Mouse (Mus musculus) liver, postnatal 0 days (tissue): ENCODE measurements around the gene Olfr372. TPM values are rescaled to one million over a fixed set of nuclear protein-coding genes. Genes with fewer than 3 reads are reported as not detected.
"Not testable (repeated sequence)": the region's sequence is repeated elsewhere in the genome, so short reads cannot be mapped to it uniquely, and the experiment has no call there.

Source experiments
- ATAC-seq: fragments of 200-750 bp; cut with Nextera tagmentation; 2 replicates; pipeline ENCODE4 v1.8.0; 2017; ENCODE audit warnings: mild to moderate bottlenecking, moderate library complexity
- DNase-seq: peaks from one replicate; pipeline ENCODE4 v3.0.0-alpha.2; 2016
- H3K27ac ChIP-seq: fragments of 300-500 bp; sonication (generic); 2 replicates; pipeline ENCODE4 v1.5.1; 2014; ENCODE audit warnings: antibody characterized with exemption, moderate library complexity, mild to moderate bottlenecking, low read depth
- H3K27me3 ChIP-seq: fragments of 300-500 bp; sonication (generic); 2 replicates; pipeline ENCODE4 v1.6.1; 2014; ENCODE audit warnings: low read length, control low read depth, mixed read lengths; ENCODE audit not compliant: insufficient read depth
- H3K36me3 ChIP-seq: fragments of 300-500 bp; sonication (generic); replicated peaks from 2 replicates; pipeline ENCODE4 v1.6.1; 2014; ENCODE audit warnings: mild to moderate bottlenecking, control low read depth, low read length, moderate library complexity, mixed read lengths; ENCODE audit not compliant: insufficient read depth
- H3K4me1 ChIP-seq: fragments of 300-500 bp; sonication (generic); 2 replicates; pipeline ENCODE4 v1.6.1; 2014; ENCODE audit warnings: antibody characterized with exemption, mild to moderate bottlenecking, control low read depth; ENCODE audit not compliant: insufficient read depth
- H3K4me2 ChIP-seq: fragments of 300-500 bp; sonication (generic); 2 replicates; pipeline ENCODE4 v1.6.1; 2014; ENCODE audit warnings: low read depth, mild to moderate bottlenecking, low read length, moderate library complexity, mixed read lengths
- H3K4me3 ChIP-seq: fragments of 300-500 bp; sonication (generic); 2 replicates; pipeline ENCODE4 v1.5.1; 2014; ENCODE audit warnings: low read depth, low read length
- H3K9ac ChIP-seq: fragments of 300-500 bp; sonication (generic); replicated peaks from 2 replicates; pipeline ENCODE4 v1.6.1; 2014; ENCODE audit warnings: mild to moderate bottlenecking, moderate library complexity
- H3K9me3 ChIP-seq: fragments of 300-500 bp; sonication (generic); 2 replicates; pipeline ENCODE4 v1.6.1; 2016; ENCODE audit warnings: mild to moderate bottlenecking, control low read depth, low read length, mixed read lengths
- CTCF ChIP-seq: sonication (generic); IDR thresholded peaks from 2 replicates; pipeline ENCODE4 v1.5.1; 2016; ENCODE audit warnings: antibody characterized with exemption, low read depth
- EP300 ChIP-seq: IDR thresholded peaks from 2 replicates; pipeline ENCODE4 v1.6.1; 2016; ENCODE audit warnings: antibody characterized with exemption, low read depth, mild to moderate bottlenecking
- WGBS: fragments of 180-500 bp; shearing (Covaris S2); extraction: QIAGEN DNeasy Blood & Tissue Kit; methylation state at CpG from one replicate; pipeline ENCODE4 v1.1.7; 2014; ENCODE audit not compliant: insufficient replicate concordance; 5-methylcytosine and 5-hydroxymethylcytosine counted together
- polyA plus RNA-seq: library from polyadenylated mRNA; unstranded; fragments of >200 nt; fragmentation: Nextera tagmentation; extraction: Ambion mirVana; gene quantifications from 2 replicates; pipeline ENCODE4 v1.2.1, GENCODE M21; 2015

The Olfr372 gene
- polyA plus RNA-seq, 1 experiment from 2014 or later, result not detected

- ATAC-seq, result 0 out of 2 replicates have a peak, but pooled peaks have one; percentile 32
- WGBS, result 58% methylated on average over 3 of the region's 3 CpGs
Measured at GRCm38 (mm10) chr8:72009473-72009872, 31.5 kb upstream of the Olfr372 start, which contains the start of gene Cyp4f18. TSS of gene Cyp4f18 (minus strand) at chr8:72009626.

GRCm38 (mm10) chr8:72013506-72014228 is 27.4 kb upstream of the Olfr372 start:
- H3K9ac ChIP-seq, H3K27me3 ChIP-seq, H3K27ac ChIP-seq, ATAC-seq, H3K36me3 ChIP-seq, H3K9me3 ChIP-seq, H3K4me1 ChIP-seq, H3K4me3 ChIP-seq, H3K4me2 ChIP-seq: not testable (repeated sequence)
- 44% methylated on average over 6 of the region's 6 CpGs for WGBS
- peak; percentile 16 for DNase-seq

More at GRCm38 (mm10) chr8:72009473-72009872, 31.5 kb upstream of the Olfr372 start, which contains the start of gene Cyp4f18:
- Histone ChIP-seq H3K9me3 (no peaks in the 10 kb centered on the region), H3K4me2 (peak within 1 kb of the TSS; percentile 44; the same call in 1 of the 2 replicates), H3K27me3 (no peaks in the 10 kb centered on the region), H3K4me1 (peaks cover 8% of the 10 kb centered on the region; the same call in 1 of the 2 replicates), H3K27ac (peak within 1 kb of the TSS; percentile 77), H3K36me3 (no peaks in the 10 kb centered on the region), H3K4me3 (no peak within 1 kb of the TSS), H3K9ac (no peak within 1 kb of the TSS)
- DNase-seq, result peak; percentile 25
- TF ChIP-seq EP300 (no peak), CTCF (no peak)

GRCm38 (mm10) chr8:72017339-72017738 is 23.7 kb upstream of the Olfr372 start:
- not testable (repeated sequence) for H3K27me3 ChIP-seq, H3K9ac ChIP-seq, ATAC-seq, H3K9me3 ChIP-seq, H3K36me3 ChIP-seq, H3K4me3 ChIP-seq, DNase-seq, H3K4me1 ChIP-seq, H3K4me2 ChIP-seq
- WGBS, result 27% methylated on average over 2 of the region's 2 CpGs
- peak overlapping the region; percentile 39; the same call in 1 of the 2 replicates for H3K27ac ChIP-seq

- Histone ChIP-seq H3K27ac (no peak overlapping the region), H3K27me3 (no peaks in the 10 kb centered on the region), H3K4me1 (no peaks in the 10 kb centered on the region), H3K36me3 (no peaks in the 10 kb centered on the region), H3K4me3 (no peak overlapping the region), H3K4me2 (no peak overlapping the region), H3K9me3 (no peaks in the 10 kb centered on the region), H3K9ac (no peak overlapping the region)
- ATAC-seq, result no peak
- DNase-seq, result no peak
- TF ChIP-seq EP300, result no peak
- no peak for TF ChIP-seq CTCF
- WGBS, result 63% methylated on average over 2 of the region's 2 CpGs
Measured at GRCm38 (mm10) chr8:72018141-72018540, 22.9 kb upstream of the Olfr372 start.

- not testable (repeated sequence) for H3K4me2 ChIP-seq, H3K4me3 ChIP-seq, H3K9me3 ChIP-seq, H3K9ac ChIP-seq, DNase-seq, ATAC-seq, H3K27ac ChIP-seq, H3K4me1 ChIP-seq, H3K27me3 ChIP-seq, H3K36me3 ChIP-seq
- 75% methylated on average over 1 of the region's 1 CpGs for WGBS
Measured at GRCm38 (mm10) chr8:72019022-72019421, 22.0 kb upstream of the Olfr372 start.

GRCm38 (mm10) chr8:72019816-72020215 is 21.2 kb upstream of the Olfr372 start:
- no peak for TF ChIP-seq CTCF
- TF ChIP-seq EP300, result no peak
- DNase-seq (no peak), ATAC-seq (no peak)
- no peak overlapping the region for H3K4me3 ChIP-seq
- H3K36me3 ChIP-seq, result no peaks in the 10 kb centered on the region
- no peak overlapping the region for H3K27ac ChIP-seq
- no peak overlapping the region for H3K9ac ChIP-seq
- WGBS, result 61% methylated on average over 2 of the region's 2 CpGs
- no peaks in the 10 kb centered on the region for H3K4me1 ChIP-seq
- H3K9me3 ChIP-seq, result no peaks in the 10 kb centered on the region
- H3K27me3 ChIP-seq, result no peaks in the 10 kb centered on the region
- no peak overlapping the region for H3K4me2 ChIP-seq

- H3K4me3 ChIP-seq, ATAC-seq, H3K4me2 ChIP-seq, H3K27me3 ChIP-seq, H3K27ac ChIP-seq, DNase-seq, H3K4me1 ChIP-seq, H3K9ac ChIP-seq, H3K9me3 ChIP-seq, H3K36me3 ChIP-seq: not testable (repeated sequence)
- WGBS, result 21% methylated on average over 4 of the region's 9 CpGs
Measured at GRCm38 (mm10) chr8:72024886-72025285, 16.1 kb upstream of the Olfr372 start.
